Mouse (Mus musculus) kidney, postnatal 0 days (tissue): ENCODE measurements around the gene Dcx. TPM values are rescaled to one million over a fixed set of nuclear protein-coding genes. Genes with fewer than 3 reads are reported as not detected.

Experiments used
- ATAC-seq: fragments of 200-750 bp; cut with Nextera tagmentation; replicated peaks from 2 replicates; pipeline ENCODE4 v1.8.0; 2017; ENCODE audit warnings: low read depth, moderate number of reproducible peaks, moderate TSS enrichment, moderate library complexity; ENCODE audit not compliant: low FRiP score
- DNase-seq: peaks from one replicate; pipeline ENCODE4 v3.0.0-alpha.2; 2016; ENCODE audit warnings: low spot score
- H3K27ac ChIP-seq: fragments of 300-500 bp; sonication (generic); 2 replicates; pipeline ENCODE4 v1.5.1; 2014; ENCODE audit warnings: mild to moderate bottlenecking
- H3K27me3 ChIP-seq: fragments of 300-500 bp; sonication (generic); 2 replicates; pipeline ENCODE4 v1.6.1; 2014; ENCODE audit warnings: low read length, mixed read lengths; ENCODE audit not compliant: insufficient read depth
- H3K36me3 ChIP-seq: fragments of 300-500 bp; sonication (generic); 2 replicates; pipeline ENCODE4 v1.6.1; 2014; ENCODE audit warnings: low read length, mixed read lengths; ENCODE audit not compliant: insufficient read depth
- H3K4me1 ChIP-seq: fragments of 300-500 bp; sonication (generic); replicated peaks from 2 replicates; pipeline ENCODE4 v1.6.1; 2014; ENCODE audit warnings: antibody characterized with exemption, low read length, mixed read lengths; ENCODE audit not compliant: insufficient read depth
- H3K4me2 ChIP-seq: fragments of 300-500 bp; sonication (generic); 2 replicates; pipeline ENCODE4 v1.6.1; 2014; ENCODE audit warnings: mild to moderate bottlenecking, low read length, moderate library complexity, mixed read lengths
- H3K4me3 ChIP-seq: fragments of 300-500 bp; sonication (generic); replicated peaks from 2 replicates; pipeline ENCODE4 v1.5.1; 2014; ENCODE audit warnings: low read depth, low read length
- H3K9ac ChIP-seq: fragments of 300-500 bp; sonication (generic); 2 replicates; pipeline ENCODE4 v1.6.1; 2014; ENCODE audit warnings: low read depth, low read length
- H3K9me3 ChIP-seq: fragments of 300-500 bp; sonication (generic); replicated peaks from 2 replicates; pipeline ENCODE4 v1.6.1; 2016; ENCODE audit warnings: low read length, inconsistent platforms, mixed read lengths
- CTCF ChIP-seq: IDR thresholded peaks from 2 replicates; pipeline ENCODE4 v1.5.1; 2016; ENCODE audit warnings: antibody characterized with exemption, low read depth, mild to moderate bottlenecking, moderate library complexity
- WGBS: fragments of 180-500 bp; shearing (Covaris S2); extraction: QIAGEN DNeasy Blood & Tissue Kit; methylation state at CpG from one replicate; pipeline ENCODE4 v1.1.7; 2014; 5-methylcytosine and 5-hydroxymethylcytosine counted together
- polyA plus RNA-seq: library from polyadenylated mRNA; unstranded; fragments of >200 nt; fragmentation: Nextera tagmentation; extraction: Ambion mirVana; gene quantifications from 2 replicates; pipeline ENCODE4 v1.2.1, GENCODE M21; 2015

The Dcx gene
- polyA plus RNA-seq, result 2.0 and 2.7 TPM in 2 replicates

GRCm38 (mm10) chrX:143932958-143933357 lies at the start of gene Dcx:
TSS of gene Dcx (minus strand) at chrX:143933311.
- no peak within 1 kb of the TSS for H3K4me2 ChIP-seq
- no peaks in the 10 kb centered on the region for H3K36me3 ChIP-seq
- no peaks in the 10 kb centered on the region for H3K27me3 ChIP-seq
- ATAC-seq, result no peak
- 44% methylated on average over 8 of the region's 8 CpGs for WGBS
- TF ChIP-seq CTCF, result no peak
- H3K27ac ChIP-seq, result no peak within 1 kb of the TSS
- no peak within 1 kb of the TSS for H3K9ac ChIP-seq
- H3K4me1 ChIP-seq, result no peaks in the 10 kb centered on the region
- no peak within 1 kb of the TSS for H3K4me3 ChIP-seq
- peak; percentile 18 for DNase-seq
- no peaks in the 10 kb centered on the region for H3K9me3 ChIP-seq

DNA sequence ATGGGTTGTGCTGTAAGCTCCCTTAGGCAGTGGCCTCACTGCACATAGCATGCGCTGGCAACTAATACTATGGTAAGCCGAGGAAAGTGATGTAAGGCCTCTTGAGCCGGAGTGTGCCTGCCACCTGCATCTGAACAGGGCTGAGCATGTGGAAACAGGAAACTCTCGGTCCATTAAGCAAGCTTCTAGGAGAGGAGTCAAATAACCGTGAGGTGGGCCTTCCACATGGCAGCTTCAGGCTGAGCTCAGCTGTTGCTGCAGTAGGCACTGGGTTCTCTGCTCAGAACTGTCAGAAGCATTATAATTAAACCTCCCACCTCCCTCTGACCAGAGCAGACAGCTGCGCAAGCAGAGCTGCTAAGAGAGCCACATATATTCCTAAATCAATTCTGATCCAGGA lies 33.1 kb upstream of the Dcx start:
- Histone ChIP-seq H3K9ac (no peak overlapping the region), H3K4me3 (no peak overlapping the region), H3K27me3 (no peaks in the 10 kb centered on the region), H3K36me3 (no peaks in the 10 kb centered on the region), H3K4me2 (no peak overlapping the region), H3K27ac (no peak overlapping the region), H3K9me3 (no peaks in the 10 kb centered on the region), H3K4me1 (no peaks in the 10 kb centered on the region)
- 42% methylated on average over 6 of the region's 6 CpGs for WGBS
- peak; percentile 76; the same call in 1 of the 2 replicates for ATAC-seq
- no peak for TF ChIP-seq CTCF
- DNase-seq, result peak; percentile 74

DNA sequence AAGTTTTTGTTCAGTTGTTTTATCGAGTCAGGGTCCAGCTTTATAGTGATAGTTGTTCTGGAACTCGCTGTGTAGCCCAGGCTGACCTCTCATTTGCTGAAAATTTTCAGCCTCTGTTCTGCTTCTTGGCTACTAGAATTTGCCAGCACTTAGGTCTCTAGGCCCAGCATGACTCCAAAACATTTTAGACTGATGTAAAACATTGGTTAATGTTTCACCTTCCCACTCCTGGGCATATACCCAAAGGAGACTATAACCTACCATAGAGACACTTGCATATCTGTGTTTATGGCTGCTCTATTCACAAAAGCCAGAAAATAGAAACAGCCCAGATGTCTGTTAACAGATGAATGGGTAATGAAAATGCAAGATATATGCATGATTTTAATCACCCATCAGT lies 560 bp upstream of the Dcx start:
- Histone ChIP-seq H3K36me3 (no peaks in the 10 kb centered on the region), H3K27ac (no peak overlapping the region), H3K9ac (no peak overlapping the region), H3K4me1 (no peaks in the 10 kb centered on the region), H3K9me3 (no peaks in the 10 kb centered on the region), H3K27me3 (no peaks in the 10 kb centered on the region), H3K4me3 (no peak overlapping the region), H3K4me2 (no peak overlapping the region)
- WGBS, result 70% methylated on average over 2 of the region's 2 CpGs
- ATAC-seq, result no peak
- TF ChIP-seq CTCF, result no peak
- DNase-seq, result no peak

DNA sequence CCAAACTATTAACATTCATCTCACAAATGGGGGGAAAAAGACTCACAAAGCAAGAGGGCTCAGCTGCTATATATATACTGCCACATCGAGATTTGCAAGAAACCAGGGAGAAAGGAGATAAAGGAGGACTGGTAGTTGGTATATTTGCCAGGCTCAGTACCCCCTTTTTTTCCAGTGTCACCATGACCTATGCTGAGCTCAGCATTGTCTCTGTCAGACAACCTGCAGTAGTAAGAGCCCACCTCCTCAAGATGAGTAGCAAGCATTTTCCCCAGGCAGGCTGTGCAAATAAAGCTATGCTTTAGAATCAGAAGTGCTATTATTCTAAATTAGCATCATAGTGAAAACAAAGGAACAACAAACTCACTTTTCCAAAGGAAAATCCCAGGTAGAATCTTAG lies 581 bp downstream of the Dcx start:
- no peak for ATAC-seq
- no peak for TF ChIP-seq CTCF
- no peak overlapping the region for H3K4me2 ChIP-seq
- H3K4me1 ChIP-seq, result no peaks in the 10 kb centered on the region
- H3K27ac ChIP-seq, result no peak overlapping the region
- H3K9me3 ChIP-seq, result no peaks in the 10 kb centered on the region
- no peaks in the 10 kb centered on the region for H3K27me3 ChIP-seq
- H3K9ac ChIP-seq, result no peak overlapping the region
- 56% methylated on average over 1 of the region's 1 CpGs for WGBS
- H3K4me3 ChIP-seq, result no peak overlapping the region
- no peaks in the 10 kb centered on the region for H3K36me3 ChIP-seq
- DNase-seq, result no peak

DNA sequence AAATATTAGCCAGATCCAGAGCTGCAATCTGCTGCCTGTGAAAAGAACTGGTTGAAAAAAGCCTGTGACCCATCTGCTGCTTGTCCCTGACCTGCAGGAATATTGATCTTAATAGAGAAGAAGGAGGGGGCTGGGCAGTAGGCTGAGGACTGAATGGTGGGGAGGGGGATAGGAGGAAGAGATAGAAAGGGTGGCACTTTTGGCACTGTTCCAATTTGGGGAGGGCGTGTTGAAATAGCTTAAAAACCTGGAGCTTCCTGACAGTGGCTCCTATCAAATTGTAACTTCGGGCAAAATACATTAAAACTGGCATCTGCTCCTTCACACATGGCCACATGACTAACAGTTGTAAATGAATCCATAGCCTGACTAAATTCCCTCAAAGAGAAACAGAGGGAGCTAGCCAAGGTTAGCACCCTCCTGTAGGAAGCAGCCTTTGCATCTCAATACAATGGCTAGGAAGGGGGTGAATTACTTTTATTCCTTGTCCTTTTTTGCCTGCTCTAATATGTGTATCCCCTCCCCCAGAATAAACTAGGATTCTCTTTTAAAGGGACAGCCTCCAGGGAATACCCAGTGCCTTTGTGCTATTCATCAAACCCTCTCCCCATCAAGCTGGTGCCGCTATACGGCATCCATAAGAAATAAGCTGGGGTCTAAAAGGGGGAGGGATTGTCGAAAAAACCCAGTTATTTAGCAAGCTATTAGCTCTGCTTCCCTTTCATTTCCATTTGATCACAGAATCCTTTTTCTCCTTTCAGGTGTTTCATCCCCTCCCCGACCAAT lies 1.5 kb downstream of the Dcx start:
- no peak overlapping the region for H3K4me2 ChIP-seq
- no peak for TF ChIP-seq CTCF
- no peak for ATAC-seq

GRCm38 (mm10) chrX:143922070-143922469 lies 11.0 kb downstream of the Dcx start:
- no peak for TF ChIP-seq CTCF
- Histone ChIP-seq H3K9ac (no peak overlapping the region), H3K36me3 (no peaks in the 10 kb centered on the region), H3K4me2 (no peak overlapping the region), H3K4me3 (no peak overlapping the region), H3K4me1 (no peaks in the 10 kb centered on the region), H3K27ac (no peak overlapping the region), H3K27me3 (no peaks in the 10 kb centered on the region), H3K9me3 (no peaks in the 10 kb centered on the region)
- 86% methylated on average over 5 of the region's 5 CpGs for WGBS
- ATAC-seq, result no peak
- DNase-seq, result no peak

More for the DNA sequence above, 1.5 kb downstream of the Dcx start:
- no peak for DNase-seq
- H3K4me1 ChIP-seq, result no peaks in the 10 kb centered on the region
- no peaks in the 10 kb centered on the region for H3K36me3 ChIP-seq
- H3K9ac ChIP-seq, result no peak overlapping the region
- no peaks in the 10 kb centered on the region for H3K27me3 ChIP-seq
- no peak overlapping the region for H3K4me3 ChIP-seq
- H3K9me3 ChIP-seq, result no peaks in the 10 kb centered on the region
- WGBS, result 47% methylated on average over 6 of the region's 6 CpGs
- H3K27ac ChIP-seq, result no peak overlapping the region
